Mouse (Mus musculus): Measurements from ENCODE around the gene Tmc7.

DNA sequence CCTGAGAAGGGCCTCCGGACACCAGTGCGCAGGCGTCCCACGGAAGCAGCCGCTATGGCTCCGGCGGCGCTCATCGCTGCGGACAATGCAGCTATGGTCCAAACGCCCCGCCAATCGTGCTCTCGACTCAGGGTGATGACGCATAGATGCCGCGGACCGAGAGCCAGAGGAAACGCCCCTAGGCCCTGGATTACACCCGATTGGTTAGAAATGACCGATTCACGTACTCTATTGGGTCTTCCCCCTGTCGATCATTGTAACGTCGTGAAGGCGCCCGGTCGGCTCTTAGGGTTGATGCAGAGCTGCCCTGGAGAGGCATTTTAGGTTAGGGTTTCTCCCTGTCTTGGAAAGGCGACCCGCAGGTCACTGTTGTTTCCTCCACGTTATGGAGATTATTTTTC, 51.4 kb downstream of the Tmc7 start, which contains the start of gene Coq7:
- no peak for TF ChIP-seq CTCF (IDR thresholded peaks at IDR 0.05; ENCODE audit: insufficient read depth, low read length)
- TF ChIP-seq POLR2A (IDR thresholded peaks at IDR 0.05; ENCODE audit: borderline replicate concordance, extremely low read depth, low read depth, low read length), result peak; percentile 69; the same call in 1 of the 2 replicates
